Mouse (Mus musculus): ENCODE measurements around the gene Lamc2. TPM values are rescaled to one million over a fixed set of nuclear protein-coding genes. Genes with fewer than 3 reads are reported as not detected.
A peak's percentile ranks its signal among the peaks of the same experiment; 100 is the strongest.

Gene Lamc2
- polyA plus RNA-seq, 1 experiment from 2014 or later: 62.9 TPM

GRCm38 (mm10) chr1:153140265-153140664 lies 46.0 kb downstream of the Lamc2 start:
- Histone ChIP-seq H3K27ac (ENCODE audit: low read length) (peak overlapping the region; percentile 75), H3K9ac (replicated peaks; ENCODE audit: low read depth) (no peak overlapping the region), H3K9me3 (ENCODE audit: low read length) (no peaks in the 10 kb centered on the region), H3K4me1 (ENCODE audit: insufficient read depth, low read depth, low read length) (0 out of 2 replicates have a peak, but pooled peaks cover 6% of the 10 kb centered on the region), H3K4me3 (ENCODE audit: low read depth, low read length) (no peak overlapping the region), H3K27me3 (replicated peaks; ENCODE audit: insufficient read depth, low read length) (no peaks in the 10 kb centered on the region), H3K36me3 (ENCODE audit: insufficient read depth, low read length) (no peaks in the 10 kb centered on the region), H3K4me2 (replicated peaks; ENCODE audit: low read depth, low read length) (no peak overlapping the region)
- TF ChIP-seq CTCF (IDR thresholded peaks at IDR 0.05) (no peak), EP300 (IDR thresholded peaks at IDR 0.05) (no peak)
- WGBS: 36% methylated on average over 11 of the region's 11 CpGs
- ATAC-seq (peak; percentile 11; the same call in 1 of the 2 replicates), DNase-seq (ENCODE audit: low spot score) (no peak)

GRCm38 (mm10) chr1:153139635-153140034 lies 46.6 kb downstream of the Lamc2 start:
- WGBS: 54% methylated on average over 7 of the region's 7 CpGs
- H3K9me3 ChIP-seq (ENCODE audit: low read length): no peaks in the 10 kb centered on the region
- DNase-seq (ENCODE audit: low spot score) (no peak), ATAC-seq (no peak)
- H3K27ac ChIP-seq (ENCODE audit: low read length): no peak overlapping the region
- no peak overlapping the region for H3K4me2 ChIP-seq (replicated peaks; ENCODE audit: low read depth, low read length)
- TF ChIP-seq EP300 (IDR thresholded peaks at IDR 0.05) (no peak), CTCF (IDR thresholded peaks at IDR 0.05) (no peak)
- 0 out of 2 replicates have a peak, but pooled peaks cover 6% of the 10 kb centered on the region for H3K4me1 ChIP-seq (ENCODE audit: insufficient read depth, low read depth, low read length)
- no peak overlapping the region for H3K9ac ChIP-seq (replicated peaks; ENCODE audit: low read depth)
- H3K4me3 ChIP-seq (ENCODE audit: low read depth, low read length): no peak overlapping the region
- H3K36me3 ChIP-seq (ENCODE audit: insufficient read depth, low read length): no peaks in the 10 kb centered on the region
- H3K27me3 ChIP-seq (replicated peaks; ENCODE audit: insufficient read depth, low read length): no peaks in the 10 kb centered on the region

GRCm38 (mm10) chr1:153138486-153138885 lies 47.8 kb downstream of the Lamc2 start:
- 60% methylated on average over 5 of the region's 5 CpGs for WGBS
- Histone ChIP-seq H3K4me1 (ENCODE audit: insufficient read depth, low read depth, low read length) (peaks cover 6% of the 10 kb centered on the region; the same call in 1 of the 2 replicates), H3K27me3 (replicated peaks; ENCODE audit: insufficient read depth, low read length) (no peaks in the 10 kb centered on the region), H3K4me3 (ENCODE audit: low read depth, low read length) (no peak overlapping the region), H3K27ac (ENCODE audit: low read length) (no peak overlapping the region), H3K36me3 (ENCODE audit: insufficient read depth, low read length) (no peaks in the 10 kb centered on the region), H3K9ac (replicated peaks; ENCODE audit: low read depth) (no peak overlapping the region), H3K9me3 (ENCODE audit: low read length) (no peaks in the 10 kb centered on the region), H3K4me2 (replicated peaks; ENCODE audit: low read depth, low read length) (no peak overlapping the region)
- ATAC-seq: no peak
- DNase-seq (ENCODE audit: low spot score): no peak
- no peak for TF ChIP-seq CTCF (IDR thresholded peaks at IDR 0.05)

- Histone ChIP-seq H3K27ac (ENCODE audit: low read length) (no peak overlapping the region), H3K36me3 (ENCODE audit: insufficient read depth, low read length) (no peaks in the 10 kb centered on the region), H3K9me3 (ENCODE audit: low read length) (no peaks in the 10 kb centered on the region), H3K4me2 (replicated peaks; ENCODE audit: low read depth, low read length) (no peak overlapping the region), H3K4me3 (ENCODE audit: low read depth, low read length) (no peak overlapping the region), H3K9ac (replicated peaks; ENCODE audit: low read depth) (no peak overlapping the region), H3K4me1 (ENCODE audit: insufficient read depth, low read depth, low read length) (peaks cover 6% of the 10 kb centered on the region; the same call in 1 of the 2 replicates), H3K27me3 (replicated peaks; ENCODE audit: insufficient read depth, low read length) (no peaks in the 10 kb centered on the region)
- DNase-seq (ENCODE audit: low spot score) (no peak), ATAC-seq (no peak)
- TF ChIP-seq EP300 (IDR thresholded peaks at IDR 0.05) (no peak), CTCF (IDR thresholded peaks at IDR 0.05) (no peak)
- WGBS: 37% methylated on average over 13 of the region's 13 CpGs
Measured at GRCm38 (mm10) chr1:153136647-153137046, 49.6 kb downstream of the Lamc2 start.

GRCm38 (mm10) chr1:153133865-153134781 lies 52.1 kb downstream of the Lamc2 start:
- TF ChIP-seq CTCF (IDR thresholded peaks at IDR 0.05): no peak
- peak; percentile 91 for TF ChIP-seq EP300 (IDR thresholded peaks at IDR 0.05)
- no peak overlapping the region for H3K4me2 ChIP-seq (replicated peaks; ENCODE audit: low read depth, low read length)
- DNase-seq (ENCODE audit: low spot score) (peak; percentile 93), ATAC-seq (peak; percentile 77)
- H3K9ac ChIP-seq (replicated peaks; ENCODE audit: low read depth): no peak overlapping the region
- H3K4me3 ChIP-seq (ENCODE audit: low read depth, low read length): no peak overlapping the region
- H3K4me1 ChIP-seq (ENCODE audit: insufficient read depth, low read depth, low read length): peaks cover 5% of the 10 kb centered on the region; the same call in 1 of the 2 replicates
- H3K36me3 ChIP-seq (ENCODE audit: insufficient read depth, low read length): no peaks in the 10 kb centered on the region
- peak overlapping the region; percentile 85 for H3K27ac ChIP-seq (ENCODE audit: low read length)
- 26% methylated on average over 9 of the region's 9 CpGs for WGBS
- no peaks in the 10 kb centered on the region for H3K9me3 ChIP-seq (ENCODE audit: low read length)
- no peaks in the 10 kb centered on the region for H3K27me3 ChIP-seq (replicated peaks; ENCODE audit: insufficient read depth, low read length)

GRCm38 (mm10) chr1:153129992-153130713 lies 56.1 kb downstream of the Lamc2 start:
- H3K27me3 ChIP-seq (replicated peaks; ENCODE audit: insufficient read depth, low read length): no peaks in the 10 kb centered on the region
- no peak for TF ChIP-seq CTCF (IDR thresholded peaks at IDR 0.05)
- peak; percentile 100 for TF ChIP-seq EP300 (IDR thresholded peaks at IDR 0.05)
- peak; percentile 83 for ATAC-seq
- H3K27ac ChIP-seq (ENCODE audit: low read length): peak overlapping the region; percentile 76
- DNase-seq (ENCODE audit: low spot score): peak; percentile 96
- H3K4me3 ChIP-seq (ENCODE audit: low read depth, low read length): no peak overlapping the region
- H3K4me1 ChIP-seq (ENCODE audit: insufficient read depth, low read depth, low read length): peaks cover 32% of the 10 kb centered on the region
- H3K9me3 ChIP-seq (ENCODE audit: low read length): no peaks in the 10 kb centered on the region
- H3K9ac ChIP-seq (replicated peaks; ENCODE audit: low read depth): no peak overlapping the region
- 53% methylated on average over 11 of the region's 11 CpGs for WGBS
- no peak overlapping the region for H3K4me2 ChIP-seq (replicated peaks; ENCODE audit: low read depth, low read length)
- no peaks in the 10 kb centered on the region for H3K36me3 ChIP-seq (ENCODE audit: insufficient read depth, low read length)
